Mouse (Mus musculus) hindbrain, embryonic 12.5 days (tissue): Measurements from ENCODE around the gene Lrrc8d. TPM values are rescaled to one million over a fixed set of nuclear protein-coding genes. Genes with fewer than 3 reads are reported as not detected.

Experiments used
- ATAC-seq: fragments of 200-750 bp; cut with Nextera tagmentation; 2 replicates; pipeline ENCODE4 v1.8.0; 2017; ENCODE audit warnings: moderate TSS enrichment; ENCODE audit not compliant: low FRiP score
- H3K27ac ChIP-seq: fragments of 300-500 bp; sonication (generic); 2 replicates; pipeline ENCODE4 v1.5.1; 2016; ENCODE audit warnings: mild to moderate bottlenecking
- H3K27me3 ChIP-seq: fragments of 300-500 bp; sonication (generic); 2 replicates; pipeline ENCODE4 v1.6.1; 2016; ENCODE audit warnings: mild to moderate bottlenecking
- H3K36me3 ChIP-seq: fragments of 300-500 bp; sonication (generic); 2 replicates; pipeline ENCODE4 v1.6.1; 2016; ENCODE audit warnings: mild to moderate bottlenecking
- H3K4me1 ChIP-seq: fragments of 300-500 bp; sonication (generic); 2 replicates; pipeline ENCODE4 v1.6.1; 2016
- H3K4me2 ChIP-seq: fragments of 300-500 bp; sonication (generic); replicated peaks from 2 replicates; pipeline ENCODE4 v1.6.1; 2016; ENCODE audit warnings: mild to moderate bottlenecking
- H3K4me3 ChIP-seq: fragments of 300-500 bp; sonication (generic); 2 replicates; pipeline ENCODE4 v1.5.1; 2016; ENCODE audit warnings: mild to moderate bottlenecking
- H3K9ac ChIP-seq: fragments of 300-500 bp; sonication (generic); 2 replicates; pipeline ENCODE4 v1.6.1; 2016; ENCODE audit warnings: mild to moderate bottlenecking, moderate library complexity
- H3K9me3 ChIP-seq: fragments of 300-500 bp; sonication (generic); replicated peaks from 2 replicates; pipeline ENCODE4 v1.6.1; 2016; ENCODE audit warnings: mild to moderate bottlenecking
- WGBS: fragments of 180-500 bp; shearing (Covaris S2); methylation state at CpG from one replicate; pipeline ENCODE4 v1.1.7; 2016; 5-methylcytosine and 5-hydroxymethylcytosine counted together
- polyA plus RNA-seq: library from polyadenylated mRNA; unstranded; fragments of >200 nt; fragmentation: Nextera tagmentation; extraction: Ambion mirVana; gene quantifications from 2 replicates; pipeline ENCODE4 v1.2.1, GENCODE M21; 2016

Lrrc8d gene
- polyA plus RNA-seq, 1 experiment from 2014 or later, result 35.0 TPM

- ATAC-seq, result no peak
Observed at GRCm38 (mm10) chr5:105833923-105834322, 134.2 kb downstream of the Lrrc8d start.

GRCm38 (mm10) chr5:105836006-105836405, 136.2 kb downstream of the Lrrc8d start:
- Histone ChIP-seq H3K4me2 (no peak overlapping the region), H3K9me3 (no peaks in the 10 kb centered on the region), H3K27ac (no peak overlapping the region), H3K36me3 (no peaks in the 10 kb centered on the region), H3K4me1 (no peaks in the 10 kb centered on the region), H3K4me3 (no peak overlapping the region), H3K27me3 (no peaks in the 10 kb centered on the region), H3K9ac (no peak overlapping the region)
- 74% methylated on average over 9 of the region's 9 CpGs for WGBS
- ATAC-seq, result no peak

More at GRCm38 (mm10) chr5:105833923-105834322, 134.2 kb downstream of the Lrrc8d start:
- no peak overlapping the region for H3K27ac ChIP-seq
- H3K36me3 ChIP-seq, result no peaks in the 10 kb centered on the region
- no peaks in the 10 kb centered on the region for H3K9me3 ChIP-seq
- no peak overlapping the region for H3K4me3 ChIP-seq
- no peak overlapping the region for H3K4me2 ChIP-seq
- H3K27me3 ChIP-seq, result no peaks in the 10 kb centered on the region
- H3K4me1 ChIP-seq, result peaks cover 3% of the 10 kb centered on the region; the same call in 1 of the 2 replicates
- 70% methylated on average over 3 of the region's 3 CpGs for WGBS
- H3K9ac ChIP-seq, result no peak overlapping the region

DNA sequence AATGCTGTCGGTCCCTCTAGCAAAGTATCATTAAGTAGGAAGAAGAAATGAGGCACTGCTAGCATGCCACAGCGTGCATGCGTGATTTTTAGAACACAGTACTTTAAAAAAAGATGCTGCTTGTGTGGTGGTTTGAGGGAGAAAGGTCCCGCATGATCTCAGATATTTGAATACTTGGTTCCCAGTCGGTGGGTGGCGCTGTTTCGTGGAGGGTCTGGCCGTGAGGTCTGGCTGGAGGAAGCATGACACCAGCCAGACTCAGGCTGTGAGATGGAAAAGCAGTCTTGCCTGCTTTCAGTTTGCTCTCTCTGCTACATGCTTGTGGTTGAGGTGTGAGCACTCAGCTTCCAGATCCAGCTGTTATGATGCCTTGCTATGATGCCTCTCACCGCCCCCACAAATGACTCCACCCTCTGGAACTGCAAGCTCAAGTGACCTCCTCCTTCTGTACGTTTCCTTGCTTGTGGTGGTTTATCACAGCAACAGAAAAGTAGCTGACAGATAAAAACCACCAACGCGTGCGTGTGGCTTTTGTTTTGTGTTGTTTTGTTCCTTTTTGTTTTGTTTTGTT, 140.1 kb downstream of the Lrrc8d start:
- H3K27ac ChIP-seq, result no peak overlapping the region
- H3K9ac ChIP-seq, result no peak overlapping the region
- no peak overlapping the region for H3K4me2 ChIP-seq
- no peak overlapping the region for H3K4me3 ChIP-seq
- ATAC-seq, result no peak
- 74% methylated on average over 13 of the region's 13 CpGs for WGBS
- no peaks in the 10 kb centered on the region for H3K9me3 ChIP-seq
- H3K27me3 ChIP-seq, result no peaks in the 10 kb centered on the region
- no peaks in the 10 kb centered on the region for H3K4me1 ChIP-seq
- no peaks in the 10 kb centered on the region for H3K36me3 ChIP-seq

GRCm38 (mm10) chr5:105844044-105844753, 144.4 kb downstream of the Lrrc8d start:
- ATAC-seq, result no peak

GRCm38 (mm10) chr5:105845041-105845440, 145.3 kb downstream of the Lrrc8d start:
- no peaks in the 10 kb centered on the region for H3K9me3 ChIP-seq
- H3K4me2 ChIP-seq, result no peak overlapping the region
- WGBS, result 93% methylated on average over 2 of the region's 2 CpGs
- H3K27ac ChIP-seq, result no peak overlapping the region
- no peaks in the 10 kb centered on the region for H3K27me3 ChIP-seq
- H3K4me1 ChIP-seq, result no peaks in the 10 kb centered on the region
- no peak overlapping the region for H3K9ac ChIP-seq
- no peaks in the 10 kb centered on the region for H3K36me3 ChIP-seq
- no peak for ATAC-seq
- no peak overlapping the region for H3K4me3 ChIP-seq

More at GRCm38 (mm10) chr5:105844044-105844753, 144.4 kb downstream of the Lrrc8d start:
- Histone ChIP-seq H3K9me3 (no peaks in the 10 kb centered on the region), H3K4me1 (no peaks in the 10 kb centered on the region), H3K27ac (no peak overlapping the region), H3K4me2 (no peak overlapping the region), H3K27me3 (no peaks in the 10 kb centered on the region), H3K36me3 (no peaks in the 10 kb centered on the region), H3K9ac (no peak overlapping the region), H3K4me3 (no peak overlapping the region)
- 91% methylated on average over 10 of the region's 10 CpGs for WGBS

DNA sequence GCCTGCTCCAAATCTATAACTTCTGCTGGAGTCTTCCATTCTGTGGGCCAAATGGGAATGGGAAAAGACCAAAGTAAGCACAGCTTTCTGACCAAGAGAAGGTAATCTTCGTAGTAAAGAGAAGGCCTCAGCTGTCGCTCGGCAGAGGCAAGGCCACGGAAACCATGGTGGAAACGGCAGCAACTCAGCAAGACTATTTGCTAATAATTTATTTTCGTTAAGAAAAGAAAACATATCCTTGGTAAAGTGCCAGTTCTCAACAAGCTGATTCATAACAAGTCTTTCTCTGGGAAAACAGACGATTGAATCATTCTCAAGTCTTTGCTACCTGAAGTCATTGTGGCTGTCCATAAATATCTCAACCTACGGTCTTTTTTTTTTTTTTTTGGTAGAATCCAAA, 148.0 kb downstream of the Lrrc8d start:
- no peaks in the 10 kb centered on the region for H3K9me3 ChIP-seq
- H3K27me3 ChIP-seq, result no peaks in the 10 kb centered on the region
- no peaks in the 10 kb centered on the region for H3K36me3 ChIP-seq
- no peak overlapping the region for H3K4me2 ChIP-seq
- no peak overlapping the region for H3K27ac ChIP-seq
- no peak overlapping the region for H3K9ac ChIP-seq
- WGBS, result 88% methylated on average over 8 of the region's 8 CpGs
- no peaks in the 10 kb centered on the region for H3K4me1 ChIP-seq
- ATAC-seq, result no peak
- no peak overlapping the region for H3K4me3 ChIP-seq

GRCm38 (mm10) chr5:105849222-105849621, 149.5 kb downstream of the Lrrc8d start:
- no peak for ATAC-seq
- no peak overlapping the region for H3K9ac ChIP-seq
- no peaks in the 10 kb centered on the region for H3K4me1 ChIP-seq
- no peak overlapping the region for H3K4me3 ChIP-seq
- H3K9me3 ChIP-seq, result no peaks in the 10 kb centered on the region
- no peaks in the 10 kb centered on the region for H3K27me3 ChIP-seq
- no peak overlapping the region for H3K27ac ChIP-seq
- H3K36me3 ChIP-seq, result no peaks in the 10 kb centered on the region
- WGBS, result 79% methylated on average over 4 of the region's 4 CpGs
- no peak overlapping the region for H3K4me2 ChIP-seq

GRCm38 (mm10) chr5:105849643-105850042, 149.9 kb downstream of the Lrrc8d start:
- Histone ChIP-seq H3K4me2 (no peak overlapping the region), H3K27ac (no peak overlapping the region), H3K9me3 (no peaks in the 10 kb centered on the region), H3K4me3 (no peak overlapping the region), H3K27me3 (no peaks in the 10 kb centered on the region), H3K4me1 (no peaks in the 10 kb centered on the region), H3K9ac (no peak overlapping the region), H3K36me3 (no peaks in the 10 kb centered on the region)
- ATAC-seq, result no peak
- WGBS, result 78% methylated on average over 3 of the region's 3 CpGs

- Histone ChIP-seq H3K36me3 (no peaks in the 10 kb centered on the region), H3K4me3 (no peak overlapping the region), H3K9me3 (no peaks in the 10 kb centered on the region), H3K27ac (no peak overlapping the region), H3K4me1 (no peaks in the 10 kb centered on the region), H3K4me2 (no peak overlapping the region), H3K27me3 (no peaks in the 10 kb centered on the region), H3K9ac (no peak overlapping the region)
- WGBS, result 88% methylated on average over 9 of the region's 9 CpGs
- no peak for ATAC-seq
Observed at GRCm38 (mm10) chr5:105853271-105853670, 153.5 kb downstream of the Lrrc8d start.

- no peak for ATAC-seq
- H3K4me1 ChIP-seq, result peaks cover 4% of the 10 kb centered on the region; the same call in 1 of the 2 replicates
- 86% methylated on average over 5 of the region's 5 CpGs for WGBS
Observed at GRCm38 (mm10) chr5:105857486-105857885, 157.7 kb downstream of the Lrrc8d start.

DNA sequence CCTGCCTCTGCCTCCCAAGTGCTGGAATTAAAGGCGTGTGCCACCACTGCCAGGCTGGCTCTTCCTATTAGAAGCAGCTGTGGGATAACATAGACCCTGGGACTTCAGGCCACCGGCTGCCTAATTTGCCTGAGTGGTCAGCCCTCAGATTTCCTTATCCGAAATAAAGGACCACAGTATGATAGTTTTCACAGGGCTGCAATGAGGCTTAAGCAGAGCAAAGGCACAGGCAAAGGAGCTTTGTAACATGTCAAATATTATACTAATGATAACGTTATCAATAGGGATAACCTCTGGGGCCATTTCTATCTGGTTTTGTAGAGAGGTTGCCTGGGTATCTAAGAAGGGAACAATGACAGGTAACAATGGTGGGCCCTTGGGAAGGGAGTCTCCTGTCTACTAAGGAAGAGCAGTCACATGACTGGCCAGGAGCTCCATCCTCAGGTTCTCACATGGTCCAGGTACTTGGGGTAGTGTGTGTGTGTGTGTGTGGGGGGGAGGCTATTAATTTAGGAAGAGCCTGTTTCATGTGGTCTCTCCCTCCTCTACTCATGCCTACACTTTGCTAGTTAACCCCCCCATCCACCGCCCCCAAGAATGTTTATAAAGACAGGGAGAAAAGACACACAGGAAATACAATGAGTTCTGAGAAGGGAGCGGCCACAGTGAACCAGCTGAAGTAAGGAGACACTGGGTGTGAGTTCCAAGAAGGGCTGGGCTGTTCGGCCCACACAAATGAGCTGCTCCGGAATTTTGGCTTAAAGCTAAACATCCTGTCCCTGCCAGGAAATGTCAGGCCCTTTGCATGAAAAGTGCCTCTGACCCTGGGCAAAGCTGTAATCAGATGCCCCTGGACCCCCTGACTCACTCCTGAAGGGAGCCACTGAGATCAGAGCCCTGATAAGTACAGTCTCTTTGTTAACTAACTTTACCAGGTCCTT, 159.3 kb downstream of the Lrrc8d start:
- Histone ChIP-seq H3K4me1 (peaks cover 4% of the 10 kb centered on the region; the same call in 1 of the 2 replicates), H3K9me3 (no peaks in the 10 kb centered on the region), H3K4me3 (no peak overlapping the region), H3K9ac (no peak overlapping the region), H3K4me2 (no peak overlapping the region), H3K27me3 (no peaks in the 10 kb centered on the region), H3K27ac (no peak overlapping the region), H3K36me3 (no peaks in the 10 kb centered on the region)
- no peak for ATAC-seq
- 77% methylated on average over 8 of the region's 8 CpGs for WGBS

More at GRCm38 (mm10) chr5:105857486-105857885, 157.7 kb downstream of the Lrrc8d start:
- Histone ChIP-seq H3K27ac (no peak overlapping the region), H3K9ac (no peak overlapping the region), H3K4me2 (no peak overlapping the region), H3K9me3 (no peaks in the 10 kb centered on the region), H3K27me3 (no peaks in the 10 kb centered on the region), H3K4me3 (no peak overlapping the region), H3K36me3 (no peaks in the 10 kb centered on the region)
